Mouse (Mus musculus) heart, embryonic 10.5 days (tissue): ENCODE results near the gene Gif. TPM values are rescaled to one million over a fixed set of nuclear protein-coding genes. Genes with fewer than 3 reads are reported as not detected.

Source experiments
- DNase-seq: peaks from one replicate; pipeline ENCODE4 v3.0.0-alpha.2; 2017; ENCODE audit warnings: low spot score
- H3K27ac ChIP-seq: fragments of 300-500 bp; sonication (generic); 2 replicates; pipeline ENCODE4 v1.5.1; 2016; ENCODE audit warnings: mild to moderate bottlenecking
- H3K27me3 ChIP-seq: fragments of 300-500 bp; sonication (generic); 2 replicates; pipeline ENCODE4 v1.6.1; 2016; ENCODE audit warnings: mild to moderate bottlenecking; ENCODE audit not compliant: poor library complexity, insufficient read depth, severe bottlenecking
- H3K36me3 ChIP-seq: fragments of 300-500 bp; sonication (generic); 2 replicates; pipeline ENCODE4 v1.6.1; 2016; ENCODE audit warnings: mild to moderate bottlenecking, moderate library complexity
- H3K4me1 ChIP-seq: fragments of 300-500 bp; sonication (generic); 2 replicates; pipeline ENCODE4 v1.6.1; 2016; ENCODE audit warnings: mild to moderate bottlenecking
- H3K4me3 ChIP-seq: fragments of 300-500 bp; sonication (generic); 2 replicates; pipeline ENCODE4 v1.5.1; 2016; ENCODE audit warnings: mild to moderate bottlenecking, moderate library complexity
- H3K9me3 ChIP-seq: fragments of 300-500 bp; sonication (generic); 2 replicates; pipeline ENCODE4 v1.6.1; 2016; ENCODE audit warnings: mild to moderate bottlenecking, moderate library complexity
- WGBS: fragments of 180-500 bp; shearing (Covaris S2); methylation state at CpG from one replicate; pipeline ENCODE4 v1.1.7; 2016; 5-methylcytosine and 5-hydroxymethylcytosine counted together
- polyA plus RNA-seq: library from polyadenylated mRNA; unstranded; fragments of >200 nt; fragmentation: Nextera tagmentation; extraction: Ambion mirVana; gene quantifications from 2 replicates; pipeline ENCODE4 v1.2.1, GENCODE M21; 2016

Gif gene
- not detected in 2 replicates for polyA plus RNA-seq

DNA sequence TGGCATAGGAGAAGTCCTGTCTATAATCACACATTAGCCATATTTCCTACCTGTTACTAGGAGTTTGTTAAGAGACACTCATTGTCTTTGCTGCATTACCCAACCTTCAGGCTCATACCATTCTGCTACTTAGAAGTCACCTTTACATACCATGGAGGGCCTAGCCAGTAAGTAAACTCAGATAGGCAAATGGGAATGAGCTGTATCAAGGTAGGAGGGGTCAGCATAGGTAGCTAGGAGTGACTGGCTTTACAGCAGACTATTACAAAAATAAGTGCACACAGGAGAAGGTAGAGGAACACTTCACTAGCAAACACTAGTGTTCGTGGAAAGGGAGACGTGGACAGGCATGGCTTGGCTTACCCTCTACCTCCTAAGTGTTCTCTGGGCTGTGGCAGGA lies at the start of gene Gif:
Gif (plus strand) TSS at position 257 of the 400 bp plus-strand sequence.
- Histone ChIP-seq H3K9me3 (no peaks in the 10 kb centered on the region), H3K4me1 (peaks cover 7% of the 10 kb centered on the region; the same call in 1 of the 2 replicates), H3K27me3 (no peaks in the 10 kb centered on the region), H3K27ac (no peak within 1 kb of the TSS), H3K4me3 (no peak within 1 kb of the TSS), H3K36me3 (no peaks in the 10 kb centered on the region)
- DNase-seq: no peak
- WGBS: 77% methylated on average over 2 of the region's 2 CpGs

DNA sequence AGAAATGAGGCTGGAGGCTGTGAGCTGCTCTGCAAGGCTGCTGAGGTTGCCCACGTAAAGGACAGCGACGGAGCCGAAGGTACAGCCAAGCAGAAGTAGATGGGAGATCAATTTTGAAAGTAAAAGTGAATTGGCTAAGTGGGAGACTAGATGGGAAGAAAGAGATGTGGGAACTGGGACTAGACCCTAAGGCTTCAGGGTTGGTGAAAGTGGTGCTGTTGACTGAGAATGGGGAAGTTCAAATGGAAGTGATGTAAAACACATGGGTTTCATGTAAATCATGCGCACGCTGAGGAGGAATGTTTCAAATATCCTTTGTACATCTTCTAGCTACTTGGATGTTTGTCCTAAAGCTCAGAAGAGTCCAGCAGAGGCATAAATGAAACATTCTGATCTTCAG lies 49.0 kb upstream of the Gif start:
- WGBS: 91% methylated on average over 6 of the region's 6 CpGs
- Histone ChIP-seq H3K36me3 (no peaks in the 10 kb centered on the region), H3K9me3 (no peaks in the 10 kb centered on the region), H3K4me3 (no peak overlapping the region), H3K4me1 (no peaks in the 10 kb centered on the region), H3K27me3 (no peaks in the 10 kb centered on the region), H3K27ac (no peak overlapping the region)
- DNase-seq: no peak

DNA sequence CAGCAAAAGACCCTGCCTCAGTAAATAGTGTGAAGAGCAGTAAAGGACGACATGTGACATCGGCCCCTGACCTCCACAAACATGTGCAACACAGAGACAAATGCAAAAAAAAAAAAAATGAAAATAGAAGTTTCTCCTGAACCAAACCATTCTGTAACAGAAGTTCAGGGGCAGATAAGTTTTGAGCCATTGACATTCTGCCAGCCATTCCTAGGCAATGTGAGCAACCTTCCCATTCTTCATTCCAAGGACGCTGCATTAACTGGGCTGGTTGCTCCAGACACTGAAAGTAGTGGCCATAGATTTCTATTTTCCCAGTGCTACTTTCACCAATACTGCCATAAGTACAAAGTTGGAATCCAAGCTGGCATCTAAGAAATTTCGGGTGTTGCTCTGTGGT lies 34.9 kb upstream of the Gif start:
- WGBS: 81% methylated on average over 4 of the region's 4 CpGs
- no peaks in the 10 kb centered on the region for H3K36me3 ChIP-seq
- no peaks in the 10 kb centered on the region for H3K27me3 ChIP-seq
- H3K9me3 ChIP-seq: no peaks in the 10 kb centered on the region
- no peak overlapping the region for H3K27ac ChIP-seq
- no peak for DNase-seq
- H3K4me3 ChIP-seq: no peak overlapping the region
- no peaks in the 10 kb centered on the region for H3K4me1 ChIP-seq

DNA sequence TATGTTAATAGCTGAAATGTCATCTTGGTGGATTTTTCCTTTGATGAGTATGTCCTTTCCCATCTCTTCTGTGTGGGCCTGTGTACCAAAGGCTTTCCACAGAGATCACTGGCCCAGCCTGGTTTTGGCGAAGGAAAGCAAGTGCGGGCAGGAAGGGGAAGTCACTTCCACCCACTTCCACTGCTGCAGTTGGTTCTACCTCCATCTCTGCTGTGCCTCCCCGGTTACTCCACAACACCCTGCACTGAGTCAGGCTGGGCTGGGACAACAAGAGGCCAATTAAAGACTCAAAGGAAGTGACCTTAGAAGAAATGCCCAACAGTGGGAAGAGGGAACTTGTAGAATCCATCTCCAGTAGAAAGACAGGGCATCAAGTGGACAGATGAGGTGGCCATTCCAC lies 27.3 kb upstream of the Gif start:
- H3K36me3 ChIP-seq: no peaks in the 10 kb centered on the region
- WGBS: 81% methylated on average over 3 of the region's 3 CpGs

GRCm38 (mm10) chr19:11723870-11724269 lies 23.5 kb upstream of the Gif start:
- Histone ChIP-seq H3K36me3 (no peaks in the 10 kb centered on the region), H3K4me1 (no peaks in the 10 kb centered on the region), H3K4me3 (no peak overlapping the region), H3K27me3 (no peaks in the 10 kb centered on the region), H3K9me3 (no peaks in the 10 kb centered on the region), H3K27ac (no peak overlapping the region)
- WGBS: 76% methylated on average over 2 of the region's 2 CpGs
- DNase-seq: no peak

More for the DNA sequence above, 27.3 kb upstream of the Gif start:
- H3K27me3 ChIP-seq: no peaks in the 10 kb centered on the region
- no peak for DNase-seq
- H3K9me3 ChIP-seq: no peaks in the 10 kb centered on the region
- no peak overlapping the region for H3K4me3 ChIP-seq
- H3K27ac ChIP-seq: no peak overlapping the region
- H3K4me1 ChIP-seq: no peaks in the 10 kb centered on the region

DNA sequence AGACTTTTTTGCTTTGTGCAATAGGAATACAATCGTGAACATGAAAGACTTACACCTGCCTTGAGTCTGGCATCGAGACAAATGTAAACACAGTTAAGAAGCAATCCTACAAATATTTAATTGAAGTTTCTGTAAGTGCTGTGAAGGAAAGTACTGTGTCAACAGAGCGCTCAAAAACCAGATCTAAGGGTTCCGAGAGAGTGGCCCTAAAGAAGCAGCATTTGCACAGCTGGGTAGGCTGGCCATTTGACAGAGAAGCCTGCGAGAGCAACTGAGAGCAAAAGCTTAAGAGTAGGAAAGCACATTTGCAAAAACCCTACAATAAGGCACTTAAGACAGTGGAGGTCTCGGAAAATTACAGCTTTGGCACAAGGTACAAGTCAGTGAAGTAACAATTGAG lies 23.1 kb upstream of the Gif start:
- H3K4me3 ChIP-seq: no peak overlapping the region
- WGBS: 76% methylated on average over 6 of the region's 6 CpGs
- H3K27ac ChIP-seq: no peak overlapping the region
- no peaks in the 10 kb centered on the region for H3K9me3 ChIP-seq
- no peak for DNase-seq
- no peaks in the 10 kb centered on the region for H3K27me3 ChIP-seq
- H3K4me1 ChIP-seq: no peaks in the 10 kb centered on the region
- no peaks in the 10 kb centered on the region for H3K36me3 ChIP-seq

GRCm38 (mm10) chr19:11725915-11726314 lies 21.4 kb upstream of the Gif start:
- no peak for DNase-seq
- H3K36me3 ChIP-seq: no peaks in the 10 kb centered on the region
- H3K4me1 ChIP-seq: no peaks in the 10 kb centered on the region
- no peaks in the 10 kb centered on the region for H3K27me3 ChIP-seq
- H3K9me3 ChIP-seq: no peaks in the 10 kb centered on the region
- 66% methylated on average over 2 of the region's 2 CpGs for WGBS
- H3K4me3 ChIP-seq: no peak overlapping the region
- H3K27ac ChIP-seq: no peak overlapping the region

- Histone ChIP-seq H3K36me3 (no peaks in the 10 kb centered on the region), H3K9me3 (no peaks in the 10 kb centered on the region), H3K4me3 (no peak overlapping the region), H3K27me3 (no peaks in the 10 kb centered on the region), H3K4me1 (no peaks in the 10 kb centered on the region), H3K27ac (no peak overlapping the region)
- WGBS: 89% methylated on average over 5 of the region's 5 CpGs
- DNase-seq: no peak
These were observed 20.1 kb upstream of the Gif start for GRCm38 (mm10) chr19:11727304-11727703.

GRCm38 (mm10) chr19:11730278-11730677 lies 17.1 kb upstream of the Gif start:
- 70% methylated on average over 1 of the region's 1 CpGs for WGBS

DNA sequence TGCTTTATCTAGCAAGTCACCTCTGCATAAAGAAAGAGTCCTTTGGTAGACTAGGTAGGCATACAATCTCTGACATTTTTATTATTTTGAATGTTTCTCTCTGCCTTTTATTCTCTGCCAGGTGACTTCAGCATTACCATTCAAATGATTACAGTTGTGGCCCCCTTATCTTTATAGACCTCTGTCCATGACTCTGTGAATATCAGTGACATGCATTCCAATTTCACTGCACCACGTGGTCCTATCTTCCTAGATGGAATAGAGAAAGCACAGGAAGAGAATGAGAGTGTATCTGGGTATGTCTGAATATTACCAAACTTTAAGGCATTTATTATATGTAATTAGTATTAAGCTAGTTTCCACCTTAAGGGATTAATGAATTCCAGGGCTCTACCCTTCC lies 10.9 kb upstream of the Gif start:
- no peaks in the 10 kb centered on the region for H3K4me1 ChIP-seq
- H3K27me3 ChIP-seq: no peaks in the 10 kb centered on the region
- WGBS: 26% methylated on average over 1 of the region's 1 CpGs
- DNase-seq: no peak
- H3K27ac ChIP-seq: no peak overlapping the region
- H3K4me3 ChIP-seq: no peak overlapping the region
- no peaks in the 10 kb centered on the region for H3K9me3 ChIP-seq
- no peaks in the 10 kb centered on the region for H3K36me3 ChIP-seq

More at GRCm38 (mm10) chr19:11730278-11730677, 17.1 kb upstream of the Gif start:
- H3K36me3 ChIP-seq: no peaks in the 10 kb centered on the region
- no peak overlapping the region for H3K4me3 ChIP-seq
- H3K9me3 ChIP-seq: no peaks in the 10 kb centered on the region
- no peak for DNase-seq
- no peaks in the 10 kb centered on the region for H3K4me1 ChIP-seq
- no peaks in the 10 kb centered on the region for H3K27me3 ChIP-seq
- H3K27ac ChIP-seq: no peak overlapping the region

DNA sequence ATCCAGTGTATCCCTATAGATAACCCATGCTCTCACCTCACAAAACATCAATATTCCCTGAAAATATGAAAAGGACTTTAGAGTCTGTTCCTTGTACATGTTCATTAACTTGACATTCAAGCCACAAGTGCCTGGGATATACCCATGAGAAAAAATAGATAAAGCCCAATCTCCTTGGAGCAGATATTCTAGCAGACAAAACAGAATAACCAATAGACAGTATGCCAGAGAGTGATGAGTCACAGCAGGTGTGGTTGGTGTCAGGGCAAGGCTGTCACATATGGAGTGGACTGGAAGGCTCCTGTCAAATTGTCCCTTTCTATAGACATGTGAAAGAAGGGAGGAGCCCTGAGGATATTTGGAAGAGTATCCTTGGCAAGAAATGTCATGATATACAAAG lies 1.7 kb upstream of the Gif start:
- H3K4me3 ChIP-seq: no peak overlapping the region
- H3K9me3 ChIP-seq: no peaks in the 10 kb centered on the region
- no peaks in the 10 kb centered on the region for H3K36me3 ChIP-seq
- H3K4me1 ChIP-seq: no peaks in the 10 kb centered on the region
- no peak overlapping the region for H3K27ac ChIP-seq
- H3K27me3 ChIP-seq: no peaks in the 10 kb centered on the region
- DNase-seq: no peak

DNA sequence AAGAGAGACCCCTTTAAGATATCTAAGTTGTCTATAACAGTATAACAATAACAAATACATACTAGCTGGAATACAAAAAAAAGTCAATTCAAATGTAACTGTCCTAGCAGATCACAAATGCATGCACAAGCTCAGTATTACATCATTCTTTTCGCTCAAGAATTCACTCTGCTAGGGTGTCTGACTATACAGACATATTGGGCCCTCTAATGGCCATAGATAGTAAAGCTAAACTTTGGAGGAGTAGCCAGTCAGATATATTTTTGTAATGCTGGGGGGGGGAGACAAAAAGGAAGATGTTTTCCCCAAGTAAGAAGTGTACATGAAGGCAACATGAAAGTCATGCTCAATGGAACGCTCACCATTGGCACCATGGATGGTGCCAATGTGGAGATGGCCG lies 17.7 kb downstream of the Gif start:
- Histone ChIP-seq H3K4me3 (no peak overlapping the region), H3K27ac (no peak overlapping the region), H3K4me1 (no peaks in the 10 kb centered on the region), H3K27me3 (0 out of 2 replicates have a peak, but pooled peaks cover 4% of the 10 kb centered on the region), H3K36me3 (no peaks in the 10 kb centered on the region), H3K9me3 (no peaks in the 10 kb centered on the region)
- DNase-seq: no peak
- WGBS: 69% methylated on average over 3 of the region's 3 CpGs

DNA sequence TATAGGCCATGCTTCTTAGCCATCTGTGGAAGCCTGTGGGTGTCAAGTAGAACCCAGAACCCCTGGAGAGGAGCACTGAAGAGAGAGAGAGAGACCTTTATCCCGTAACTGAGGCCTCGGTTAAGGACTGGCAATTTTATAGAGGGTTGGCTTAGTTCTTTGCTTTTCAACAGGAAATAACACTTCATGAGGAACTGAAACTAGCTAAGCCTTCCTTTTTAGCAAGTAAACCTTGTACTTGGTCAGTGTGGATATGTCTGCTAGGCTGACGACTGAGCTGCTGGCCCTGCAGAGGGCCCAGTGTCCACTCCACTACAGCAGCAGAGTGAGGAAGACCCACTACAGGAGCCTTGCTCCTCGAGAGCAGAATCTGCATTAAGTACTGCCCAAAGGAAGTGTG lies 19.1 kb downstream of the Gif start:
- no peak overlapping the region for H3K27ac ChIP-seq
- 0 out of 2 replicates have a peak, but pooled peaks cover 4% of the 10 kb centered on the region for H3K27me3 ChIP-seq
- WGBS: 66% methylated on average over 4 of the region's 4 CpGs
- no peak for DNase-seq
- H3K9me3 ChIP-seq: no peaks in the 10 kb centered on the region
- H3K36me3 ChIP-seq: no peaks in the 10 kb centered on the region
- no peaks in the 10 kb centered on the region for H3K4me1 ChIP-seq
- H3K4me3 ChIP-seq: no peak overlapping the region

DNA sequence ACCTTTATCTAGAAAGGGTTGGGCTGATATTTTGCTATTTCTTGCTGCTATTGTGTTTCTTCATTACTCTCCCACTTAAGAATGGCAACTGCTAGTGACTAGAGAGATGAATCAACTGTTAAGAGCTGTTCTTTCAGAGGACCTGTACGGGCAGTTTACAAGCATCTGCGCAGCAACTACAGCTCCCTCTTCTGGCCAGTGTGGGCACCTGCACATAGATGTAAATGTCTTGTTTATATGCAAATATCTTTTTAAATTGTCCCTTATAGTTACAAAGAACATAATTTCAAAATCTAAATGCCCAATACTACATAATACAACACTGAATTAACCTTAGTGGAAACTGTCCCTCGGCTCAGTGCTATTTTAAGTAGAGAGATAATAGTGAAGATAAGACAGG lies 20.8 kb downstream of the Gif start:
- no peak for DNase-seq
- Histone ChIP-seq H3K36me3 (peaks cover 6% of the 10 kb centered on the region; the same call in 1 of the 2 replicates), H3K4me3 (no peak overlapping the region), H3K4me1 (no peaks in the 10 kb centered on the region), H3K27me3 (0 out of 2 replicates have a peak, but pooled peaks cover 4% of the 10 kb centered on the region), H3K9me3 (no peaks in the 10 kb centered on the region), H3K27ac (no peak overlapping the region)
- WGBS: 7% methylated on average over 3 of the region's 3 CpGs
